Mouse (Mus musculus): ENCODE results near the gene Lce1k.
"Not testable (repeated sequence)": the region's sequence is repeated elsewhere in the genome, so short reads cannot be mapped to it uniquely, and the experiment has no call there.

DNA sequence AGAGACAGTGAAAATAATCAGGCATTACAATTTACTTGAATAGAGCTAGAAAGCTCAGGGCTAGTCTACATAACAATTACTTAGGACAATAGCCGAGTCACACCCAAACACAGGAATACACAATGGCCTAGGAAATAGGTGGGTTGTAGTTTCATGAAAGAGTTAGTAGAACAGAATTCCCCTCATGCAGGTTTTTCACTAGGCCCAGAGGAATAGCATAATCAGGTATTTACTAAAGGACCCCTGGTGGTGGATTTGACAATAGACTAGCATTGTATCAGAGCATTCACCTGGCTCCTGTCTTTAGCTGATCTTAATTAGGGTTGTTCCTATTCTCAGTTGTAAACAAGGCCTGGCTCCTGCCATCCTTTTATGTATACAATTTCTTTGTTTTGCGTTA, 8.3 kb upstream of the Lce1k start:
- TF ChIP-seq POLR2A (IDR thresholded peaks at IDR 0.05; ENCODE audit: low read depth, low read length); CTCF (IDR thresholded peaks at IDR 0.05; ENCODE audit: borderline replicate concordance, insufficient read depth, low read length): not testable (repeated sequence)

Data from embryonic fibroblast, embryonic 13.5 days (primary cell).